Mouse (Mus musculus) adrenal gland, adult 18-20 months (tissue): ENCODE results near the gene Nipal3. TPM values are rescaled to one million over a fixed set of nuclear protein-coding genes. Genes with fewer than 3 reads are reported as not detected.

ENCODE experiments used
- microRNA-seq, 2 experiments: library from miRNA; unstranded; fragments of <30 nt; microRNA quantifications; one replicate each; pipeline ENCODE4 v1.2.0; 2021; ENCODE audit warnings: borderline number of aligned reads in 2 of 2
- total RNA-seq, 2 experiments: library from RNA; stranded (reverse); gene quantifications; 1 replicate in 1 of 2; 2 replicates in 1 of 2; pipeline ENCODE4 v1.2.3; 2021

The Nipal3 gene
- total RNA-seq, 2 experiments from 2014 or later: 11.9 to 15.2 TPM

Small RNA genes lying within 50 kb of the gene (microRNA-seq; reads per million reads assigned to microRNA genes)
- gene Gm25317 (0 reads per million in 2 experiments), gene Mir700 (240 to 305 reads per million in 2 experiments)

Other genes starting within 250 kb of the Nipal3 start
- gene Clic4, start 222.2 kb downstream of the Nipal3 start, total RNA-seq: 100 to 1,000 TPM in 1 of 2 experiments, 10 to 100 TPM in 1; 74.4 to 136 TPM
- 100 to 1,000 TPM in 1 of 2 experiments, 10 to 100 TPM in 1; 99.3 to 114 TPM for gene Srrm1, start 141.7 kb downstream of the Nipal3 start, total RNA-seq
- gene Ncmap, start 96.8 kb downstream of the Nipal3 start, total RNA-seq: under 1 TPM in 1 of 2 experiments, not detected in 1; 0.26 TPM
- gene Rcan3, start 61.2 kb downstream of the Nipal3 start, total RNA-seq: 10 to 100 TPM; 14.2 to 15.3 TPM
- gene Stpg1, start 248 bp downstream of the Nipal3 start, total RNA-seq: under 1 TPM; 0.29 to 0.89 TPM
- not detected for gene Grhl3, start 78.6 kb upstream of the Nipal3 start, total RNA-seq
- gene Ifnlr1, start 191.2 kb upstream of the Nipal3 start, total RNA-seq: under 1 TPM; 0.10 to 0.19 TPM
- under 1 TPM; 0.10 to 0.36 TPM for gene Il22ra1, start 233.1 kb upstream of the Nipal3 start, total RNA-seq